Mouse (Mus musculus) heart, adult 10 weeks (tissue): Measurements from ENCODE around the gene Serpinb9. TPM values are rescaled to one million over a fixed set of nuclear protein-coding genes. Genes with fewer than 3 reads are reported as not detected.

Experiments used
- polyA plus RNA-seq: library from polyadenylated mRNA; stranded (reverse); fragments of 350-450 nt; fragmentation: Illumina TruSeq; extraction: RNeasy Lipid Tissue Mini Kit (QIAGEN cat#74804); gene quantifications from one replicate; pipeline ENCODE4 v1.2.3, GENCODE M21; 2014; ENCODE audit warnings: low read depth, low replicate concordance

Gene Serpinb9
- polyA plus RNA-seq, result 15.7 TPM

GRCm38 (mm10) chr13:33002950-33003349, at the start of gene Serpinb9:
Serpinb9 (plus strand) TSS chr13:33003250.

GRCm38 (mm10) chr13:32964989-32965811, 37.9 kb upstream of the Serpinb9 start, which contains the start of gene Serpinb6b:
Serpinb6b (plus strand) TSS chr13:32965209.

DNA sequence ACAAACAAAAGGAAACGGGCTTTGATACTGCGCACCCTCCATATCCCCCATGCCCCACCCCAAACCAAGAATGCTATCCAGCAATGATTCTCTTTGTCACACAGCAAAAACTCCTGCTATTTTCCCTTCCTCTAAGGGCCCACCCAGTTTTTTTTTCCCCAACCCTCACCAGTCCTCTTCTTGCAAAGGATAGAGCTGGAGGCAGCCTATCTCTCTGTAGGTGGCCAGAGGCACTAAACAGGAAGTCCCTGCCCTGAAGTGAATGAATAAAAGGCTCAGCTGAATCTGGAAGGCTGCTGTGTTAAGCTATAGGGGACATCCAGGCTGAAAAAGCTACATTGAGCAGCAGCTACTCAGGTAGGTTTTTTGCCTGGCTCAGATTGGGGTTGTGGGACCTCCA, 24.2 kb downstream of the Serpinb9 start, which contains the start of gene Serpinb9b:
TSS of gene Serpinb9b (plus strand) at position 173 of the 400 bp plus-strand sequence.

Other genes with a start within 250 kb of the Serpinb9 start
- 172 TPM for gene Mylk4, start 219.3 kb upstream of the Serpinb9 start, polyA plus RNA-seq
- 22.0 TPM for gene Wrnip1, start 201.2 kb upstream of the Serpinb9 start, polyA plus RNA-seq
- gene D930007J09Rik, start 200.4 kb upstream of the Serpinb9 start, polyA plus RNA-seq, result not detected
- gene Serpinb1a, start 152.1 kb upstream of the Serpinb9 start, polyA plus RNA-seq, result 4.2 TPM
- 0.68 TPM for gene Serpinb1c, start 105.0 kb upstream of the Serpinb9 start, polyA plus RNA-seq
- gene Serpinb6b, start 38.0 kb upstream of the Serpinb9 start, polyA plus RNA-seq, result 60.7 TPM
- 0.13 TPM for gene Serpinb9b, start 24.2 kb downstream of the Serpinb9 start, polyA plus RNA-seq
- gene Serpinb1b, start 75.3 kb downstream of the Serpinb9 start, polyA plus RNA-seq, result not detected
- gene Serpinb9c, start 156.5 kb downstream of the Serpinb9 start, polyA plus RNA-seq, result not detected
- gene Serpinb9d, start 189.7 kb downstream of the Serpinb9 start, polyA plus RNA-seq, result not detected
- gene Serpinb9e, start 246.4 kb downstream of the Serpinb9 start, polyA plus RNA-seq, result not detected